Mouse (Mus musculus) hindbrain, embryonic 16.5 days (tissue): ENCODE measurements around the gene Catsper1. TPM values are rescaled to one million over a fixed set of nuclear protein-coding genes. Genes with fewer than 3 reads are reported as not detected.
A peak's percentile ranks its signal among the peaks of the same experiment; 100 is the strongest.

Experiments
- ATAC-seq: fragments of 200-750 bp; cut with Nextera tagmentation; 2 replicates; pipeline ENCODE4 v1.8.0; 2017; ENCODE audit warnings: moderate TSS enrichment, moderate library complexity
- H3K27ac ChIP-seq: fragments of 300-500 bp; sonication (generic); 2 replicates; pipeline ENCODE4 v1.5.1; 2014; ENCODE audit warnings: low read depth, mild to moderate bottlenecking, control low read depth, low read length, moderate library complexity
- H3K27me3 ChIP-seq: fragments of 300-500 bp; sonication (generic); replicated peaks from 2 replicates; pipeline ENCODE4 v1.6.1; 2014; ENCODE audit warnings: low read length; ENCODE audit not compliant: control insufficient read depth, insufficient read depth
- H3K36me3 ChIP-seq: fragments of 300-500 bp; sonication (generic); 2 replicates; pipeline ENCODE4 v1.6.1; 2014; ENCODE audit warnings: mild to moderate bottlenecking, low read length, moderate library complexity, mixed read lengths; ENCODE audit not compliant: control insufficient read depth, insufficient read depth
- H3K4me1 ChIP-seq: fragments of 300-500 bp; sonication (generic); 2 replicates; pipeline ENCODE4 v1.6.1; 2014; ENCODE audit warnings: low read depth, low read length; ENCODE audit not compliant: control insufficient read depth, insufficient read depth
- H3K4me2 ChIP-seq: fragments of 300-500 bp; sonication (generic); 2 replicates; pipeline ENCODE4 v1.6.1; 2014; ENCODE audit warnings: mild to moderate bottlenecking, low read length, control low read depth, moderate library complexity
- H3K4me3 ChIP-seq: fragments of 300-500 bp; sonication (generic); 2 replicates; pipeline ENCODE4 v1.5.1; 2014; ENCODE audit warnings: mild to moderate bottlenecking, low read length, control low read depth, moderate library complexity
- H3K9ac ChIP-seq: fragments of 300-500 bp; sonication (generic); 2 replicates; pipeline ENCODE4 v1.6.1; 2014; ENCODE audit warnings: low read depth, mild to moderate bottlenecking, control low read depth, low read length, moderate library complexity
- H3K9me3 ChIP-seq: fragments of 300-500 bp; sonication (generic); 2 replicates; pipeline ENCODE4 v1.6.1; 2014; ENCODE audit warnings: mild to moderate bottlenecking, low read length, moderate library complexity; ENCODE audit not compliant: control insufficient read depth
- WGBS: fragments of 180-500 bp; shearing (Covaris S2); extraction: QIAGEN DNeasy Blood & Tissue Kit; methylation state at CpG from one replicate; pipeline ENCODE4 v1.1.7; 2014; 5-methylcytosine and 5-hydroxymethylcytosine counted together
- polyA plus RNA-seq: library from polyadenylated mRNA; unstranded; fragments of >200 nt; fragmentation: Nextera tagmentation; extraction: Ambion mirVana; gene quantifications from 2 replicates; pipeline ENCODE4 v1.2.1, GENCODE M21; 2015

Catsper1 gene
- polyA plus RNA-seq, 1 experiment from 2014 or later: not detected

DNA sequence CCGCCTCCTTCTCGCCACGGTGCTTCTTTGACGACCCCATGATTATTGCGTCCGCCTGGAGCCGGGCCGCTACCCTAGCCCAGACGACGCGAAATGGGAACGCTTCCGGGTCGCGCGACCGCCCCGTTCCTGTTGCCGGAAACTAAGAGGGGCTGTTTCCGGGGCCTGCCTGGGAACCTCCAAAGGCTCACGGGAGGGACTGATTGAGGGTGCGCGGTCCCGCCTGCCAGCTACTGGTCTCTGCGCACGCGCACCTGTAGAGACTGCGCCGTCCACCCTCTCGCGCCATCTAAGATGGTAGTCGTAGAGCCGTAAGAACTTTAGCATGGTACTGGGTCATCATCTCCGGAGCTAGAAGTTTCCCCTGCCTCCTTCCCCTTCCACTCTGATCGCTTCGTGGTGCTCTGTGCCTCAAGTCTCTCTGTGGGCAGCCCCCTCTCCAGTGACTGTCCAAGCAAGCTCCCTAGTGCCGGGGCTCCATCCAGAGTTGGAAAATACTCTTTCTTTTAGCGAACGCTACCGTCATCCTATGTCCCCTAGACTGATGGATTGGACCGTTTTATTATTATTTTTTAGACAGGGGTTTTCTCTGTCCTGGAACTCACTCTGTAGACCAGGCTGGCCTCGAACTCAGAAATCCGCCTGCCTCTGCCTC is 53.2 kb downstream of the Catsper1 start, which contains the start of gene Sart1:
Sart1 (minus strand) TSS at position 116 of the 655 bp plus-strand sequence.
- Histone ChIP-seq H3K9me3 (no peaks in the 10 kb centered on the region), H3K27me3 (no peaks in the 10 kb centered on the region), H3K4me3 (peak within 1 kb of the TSS; percentile 92), H3K36me3 (peaks cover 11% of the 10 kb centered on the region), H3K27ac (peak within 1 kb of the TSS; percentile 89), H3K9ac (peak within 1 kb of the TSS; percentile 92), H3K4me1 (peaks cover 28% of the 10 kb centered on the region), H3K4me2 (peak within 1 kb of the TSS; percentile 63)
- WGBS: 3% methylated on average over 43 of the region's 43 CpGs
- peak; percentile 97 for ATAC-seq

DNA sequence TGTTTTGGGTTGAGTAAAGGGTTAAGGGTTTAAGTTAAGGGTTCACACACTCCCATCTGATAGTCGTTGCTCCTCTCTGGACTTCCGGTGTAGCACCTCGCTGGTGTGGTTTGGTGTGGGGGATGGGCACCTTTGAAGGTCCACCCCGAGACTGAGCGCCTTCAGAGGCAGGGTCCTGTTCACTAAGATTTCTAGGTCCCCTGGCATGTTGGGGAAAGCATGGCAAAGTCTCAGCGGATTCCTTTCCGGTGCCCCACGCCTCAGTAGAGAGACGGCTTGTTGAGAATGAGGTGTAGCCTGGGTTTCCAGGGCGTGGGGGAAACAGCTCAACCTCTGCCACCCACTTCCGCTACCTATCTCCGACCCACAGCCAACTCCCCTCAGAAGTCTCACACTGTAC is 54.1 kb downstream of the Catsper1 start:
- Histone ChIP-seq H3K4me1 (peaks cover 28% of the 10 kb centered on the region), H3K27me3 (no peaks in the 10 kb centered on the region), H3K9me3 (no peaks in the 10 kb centered on the region), H3K9ac (peak overlapping the region; percentile 36; the same call in 1 of the 2 replicates), H3K4me3 (peak overlapping the region; percentile 92), H3K27ac (no peak overlapping the region), H3K36me3 (peaks cover 3% of the 10 kb centered on the region; the same call in 1 of the 2 replicates), H3K4me2 (peak overlapping the region; percentile 63)
- 55% methylated on average over 12 of the region's 12 CpGs for WGBS
- ATAC-seq: no peak

DNA sequence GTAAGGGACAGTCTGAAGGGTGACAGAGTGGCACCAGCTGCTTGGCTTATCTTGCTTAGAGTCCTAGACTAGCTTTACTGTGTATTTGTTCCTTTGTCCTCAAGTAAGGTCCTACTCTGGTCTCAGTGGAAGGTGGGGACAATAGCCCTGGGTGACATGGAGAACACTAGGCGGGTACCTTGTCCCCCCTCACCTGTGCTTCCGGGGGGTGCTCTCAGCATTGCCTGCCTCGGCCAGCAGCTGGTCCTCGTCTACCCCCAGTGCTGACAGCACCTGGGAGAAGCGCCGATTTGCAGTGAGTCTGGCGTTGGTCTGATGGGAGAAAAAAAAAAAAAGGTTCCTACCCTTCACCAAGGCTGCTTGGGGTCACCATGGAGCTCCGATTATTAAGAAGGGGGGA is 54.9 kb downstream of the Catsper1 start:
- H3K4me3 ChIP-seq: no peak overlapping the region
- no peak overlapping the region for H3K27ac ChIP-seq
- H3K9ac ChIP-seq: no peak overlapping the region
- H3K4me2 ChIP-seq: no peak overlapping the region; the same call in none of the 2 replicates
- H3K4me1 ChIP-seq: peaks cover 28% of the 10 kb centered on the region
- no peak for ATAC-seq
- H3K27me3 ChIP-seq: no peaks in the 10 kb centered on the region
- H3K9me3 ChIP-seq: no peaks in the 10 kb centered on the region
- WGBS: 85% methylated on average over 8 of the region's 8 CpGs
- H3K36me3 ChIP-seq: no peaks in the 10 kb centered on the region; the same call in 1 of the 2 replicates

DNA sequence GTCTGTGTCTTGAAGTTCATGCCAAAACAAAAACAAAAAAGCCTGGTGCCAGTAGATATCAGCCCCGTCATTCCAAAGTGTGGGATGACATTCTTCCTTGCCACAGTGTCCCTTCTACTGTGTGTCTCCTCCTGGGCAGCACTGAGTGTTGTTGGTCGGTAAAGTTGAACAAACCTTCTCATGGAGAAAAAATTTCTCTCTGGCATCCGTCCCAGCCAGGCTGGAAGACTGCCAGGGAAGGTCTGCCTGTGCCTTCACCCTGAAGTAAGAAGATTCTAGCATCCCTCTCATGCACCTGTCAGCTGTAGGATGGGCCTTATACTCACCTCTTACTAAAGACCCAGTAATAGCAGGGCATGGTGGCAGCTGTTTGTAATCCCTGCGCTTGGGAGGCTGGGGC is 57.4 kb downstream of the Catsper1 start:
- Histone ChIP-seq H3K9ac (no peak overlapping the region), H3K9me3 (no peaks in the 10 kb centered on the region), H3K4me2 (no peak overlapping the region), H3K27ac (no peak overlapping the region), H3K27me3 (no peaks in the 10 kb centered on the region), H3K36me3 (no peaks in the 10 kb centered on the region), H3K4me3 (no peak overlapping the region), H3K4me1 (peaks cover 14% of the 10 kb centered on the region)
- 48% methylated on average over 4 of the region's 4 CpGs for WGBS
- no peak for ATAC-seq

Other genes starting within 250 kb of the Catsper1 start
- 60.7 and 65.8 TPM in 2 replicates for gene Yif1a, start 247.2 kb upstream of the Catsper1 start, polyA plus RNA-seq
- gene Cnih2, start 237.2 kb upstream of the Catsper1 start, polyA plus RNA-seq: 361 and 364 TPM in 2 replicates
- 230 and 231 TPM in 2 replicates for gene Rab1b, start 228.7 kb upstream of the Catsper1 start, polyA plus RNA-seq
- gene Klc2, start 217.2 kb upstream of the Catsper1 start, polyA plus RNA-seq: 85.6 and 87.8 TPM in 2 replicates
- gene Pacs1, start 62.6 kb upstream of the Catsper1 start, polyA plus RNA-seq: 47.6 and 56.9 TPM in 2 replicates
- gene Sf3b2, start 40.3 kb upstream of the Catsper1 start, polyA plus RNA-seq: 308 and 315 TPM in 2 replicates
- gene Gal3st3, start 37.4 kb upstream of the Catsper1 start, polyA plus RNA-seq: 42.3 and 48.3 TPM in 2 replicates
- gene Cst6, start 13.8 kb downstream of the Catsper1 start, polyA plus RNA-seq: 9.8 and 11.9 TPM in 2 replicates
- 40.6 and 44.4 TPM in 2 replicates for gene Eif1ad, start 31.0 kb downstream of the Catsper1 start, polyA plus RNA-seq
- 315 and 333 TPM in 2 replicates for gene Banf1, start 31.4 kb downstream of the Catsper1 start, polyA plus RNA-seq
- gene Sart1, start 53.0 kb downstream of the Catsper1 start, polyA plus RNA-seq: 58.8 and 66.0 TPM in 2 replicates
- 0.36 TPM in 1 of 2 replicates, not detected in the other for gene Tsga10ip, start 66.8 kb downstream of the Catsper1 start, polyA plus RNA-seq
- 301 and 318 TPM in 2 replicates for gene Drap1, start 89.2 kb downstream of the Catsper1 start, polyA plus RNA-seq
- 38.5 and 72.7 TPM in 2 replicates for gene AI837181, start 89.4 kb downstream of the Catsper1 start, polyA plus RNA-seq
- gene Fosl1, start 111.8 kb downstream of the Catsper1 start, polyA plus RNA-seq: not detected in 2 replicates
- gene Ccdc85b, start 122.2 kb downstream of the Catsper1 start, polyA plus RNA-seq: 11.4 and 12.4 TPM in 2 replicates
- 147 and 153 TPM in 2 replicates for gene Fibp, start 124.9 kb downstream of the Catsper1 start, polyA plus RNA-seq
- 4.5 TPM in 2 replicates for gene Ctsw, start 132.8 kb downstream of the Catsper1 start, polyA plus RNA-seq
- gene Efemp2, start 138.2 kb downstream of the Catsper1 start, polyA plus RNA-seq: 44.2 and 53.1 TPM in 2 replicates
- 50.9 and 54.5 TPM in 2 replicates for gene Mus81, start 152.7 kb downstream of the Catsper1 start, polyA plus RNA-seq
- 3,487 and 3,609 TPM in 2 replicates for gene Cfl1, start 154.7 kb downstream of the Catsper1 start, polyA plus RNA-seq
- gene 1700020D05Rik, start 168.0 kb downstream of the Catsper1 start, polyA plus RNA-seq: 0.15 TPM in 1 of 2 replicates, not detected in the other
- 92.7 and 101 TPM in 2 replicates for gene Snx32, start 174.8 kb downstream of the Catsper1 start, polyA plus RNA-seq
- gene Ovol1, start 224.9 kb downstream of the Catsper1 start, polyA plus RNA-seq: 0.11 and 0.20 TPM in 2 replicates
- 3.4 and 3.5 TPM in 2 replicates for gene Ap5b1, start 232.3 kb downstream of the Catsper1 start, polyA plus RNA-seq